Mouse (Mus musculus) midbrain, embryonic 10.5 days (tissue): ENCODE data around the gene Plekho1. TPM values are rescaled to one million over a fixed set of nuclear protein-coding genes. Genes with fewer than 3 reads are reported as not detected.
A peak's percentile ranks its signal among the peaks of the same experiment; 100 is the strongest.
"Not testable (repeated sequence)": the region's sequence is repeated elsewhere in the genome, so short reads cannot be mapped to it uniquely, and the experiment has no call there.

ENCODE experiments used
- DNase-seq: peaks from one replicate; pipeline ENCODE4 v3.0.0-alpha.2; 2017; ENCODE audit warnings: low spot score
- H3K27ac ChIP-seq: fragments of 300-500 bp; sonication (generic); replicated peaks from 2 replicates; pipeline ENCODE4 v1.5.1; 2016; ENCODE audit warnings: mild to moderate bottlenecking
- H3K27me3 ChIP-seq: fragments of 300-500 bp; sonication (generic); 2 replicates; pipeline ENCODE4 v1.6.1; 2016; ENCODE audit warnings: low read depth, mild to moderate bottlenecking; ENCODE audit not compliant: poor library complexity, severe bottlenecking
- H3K36me3 ChIP-seq: fragments of 300-500 bp; sonication (generic); 2 replicates; pipeline ENCODE4 v1.6.1; 2016; ENCODE audit warnings: mild to moderate bottlenecking, moderate library complexity
- H3K4me1 ChIP-seq: fragments of 300-500 bp; sonication (generic); 2 replicates; pipeline ENCODE4 v1.6.1; 2016
- H3K4me3 ChIP-seq: fragments of 300-500 bp; sonication (generic); 2 replicates; pipeline ENCODE4 v1.5.1; 2016; ENCODE audit warnings: mild to moderate bottlenecking, moderate library complexity
- H3K9me3 ChIP-seq: fragments of 300-500 bp; sonication (generic); replicated peaks from 2 replicates; pipeline ENCODE4 v1.6.1; 2016; ENCODE audit warnings: mild to moderate bottlenecking
- WGBS: fragments of 180-500 bp; shearing (Covaris S2); methylation state at CpG from one replicate; pipeline ENCODE4 v1.1.7; 2016; 5-methylcytosine and 5-hydroxymethylcytosine counted together
- polyA plus RNA-seq: library from polyadenylated mRNA; unstranded; fragments of >200 nt; fragmentation: Nextera tagmentation; extraction: Ambion mirVana; gene quantifications from 2 replicates; pipeline ENCODE4 v1.2.1, GENCODE M21; 2016

Plekho1 gene
- polyA plus RNA-seq: 66.8 and 69.0 TPM in 2 replicates

DNA sequence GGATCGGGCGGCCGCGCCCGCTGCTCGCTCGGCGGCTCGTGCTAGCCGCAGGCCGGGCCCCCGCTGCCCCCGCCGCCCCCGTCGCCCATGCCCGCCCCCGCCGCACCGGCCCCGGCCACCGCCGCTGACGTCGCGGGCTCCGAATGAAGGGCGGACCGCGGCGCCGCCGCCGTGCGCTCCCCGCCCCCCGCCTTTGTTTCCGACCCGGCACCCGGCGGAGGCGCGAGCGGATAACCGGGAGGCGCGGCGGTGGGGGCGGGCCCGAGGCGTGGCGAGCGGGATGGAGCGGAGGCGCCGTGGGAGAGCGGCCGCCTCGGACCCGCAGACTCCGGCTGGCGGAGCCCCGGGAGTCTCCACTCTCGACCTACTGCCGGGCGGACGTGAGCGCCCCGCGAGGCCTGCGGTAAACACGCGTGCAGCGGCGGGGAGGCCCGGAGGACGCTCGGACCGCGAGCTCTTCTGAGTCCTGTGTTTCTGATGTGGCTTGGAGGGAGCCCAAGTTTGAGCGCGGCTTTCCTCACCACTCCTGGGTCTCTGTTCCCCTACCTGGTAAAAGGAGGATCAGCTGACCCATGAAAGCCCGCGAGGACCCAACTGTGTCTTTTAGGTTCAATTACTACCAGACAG, at the start of gene Plekho1:
Plekho1 (minus strand) TSS at position 200 of the 627 bp plus-strand sequence.
- Histone ChIP-seq H3K4me3 (peak within 1 kb of the TSS; percentile 86), H3K36me3 (peaks cover 31% of the 10 kb centered on the region), H3K4me1 (peaks cover 62% of the 10 kb centered on the region), H3K9me3 (no peaks in the 10 kb centered on the region), H3K27me3 (no peaks in the 10 kb centered on the region), H3K27ac (peak within 1 kb of the TSS; percentile 100)
- under 1% methylated on average over 82 of the region's 84 CpGs for WGBS
- peak; percentile 74 for DNase-seq

GRCm38 (mm10) chr3:96044559-96044958, 48.8 kb upstream of the Plekho1 start:
- 86% methylated on average over 3 of the region's 3 CpGs for WGBS
- H3K4me1 ChIP-seq, H3K4me3 ChIP-seq, H3K27me3 ChIP-seq, DNase-seq, H3K27ac ChIP-seq, H3K9me3 ChIP-seq: not testable (repeated sequence)
- peaks cover 19% of the 10 kb centered on the region for H3K36me3 ChIP-seq

DNA sequence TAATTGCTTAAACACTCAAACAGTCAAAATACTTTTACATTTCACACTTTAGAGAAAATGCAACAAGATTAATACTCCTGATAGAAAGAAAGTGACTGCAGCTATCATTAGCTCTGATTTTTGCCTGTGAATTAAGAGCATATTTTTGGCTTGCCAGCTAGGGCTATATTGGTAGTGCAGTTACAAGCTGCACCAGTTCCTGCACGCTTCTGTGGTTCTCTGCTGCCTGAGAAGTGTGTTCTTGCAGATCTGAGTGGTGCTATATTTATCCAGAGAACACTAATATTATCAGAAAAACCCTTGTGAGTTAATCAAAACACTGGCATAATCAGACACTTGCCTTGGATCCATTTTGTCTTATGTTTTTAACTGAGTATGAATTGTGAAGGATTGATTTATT, 47.3 kb upstream of the Plekho1 start:
- Histone ChIP-seq H3K4me3 (no peak overlapping the region), H3K27me3 (no peaks in the 10 kb centered on the region), H3K36me3 (peaks cover 19% of the 10 kb centered on the region), H3K9me3 (no peaks in the 10 kb centered on the region), H3K4me1 (no peaks in the 10 kb centered on the region), H3K27ac (no peak overlapping the region)
- no peak for DNase-seq
- WGBS: 77% methylated on average over 1 of the region's 1 CpGs

DNA sequence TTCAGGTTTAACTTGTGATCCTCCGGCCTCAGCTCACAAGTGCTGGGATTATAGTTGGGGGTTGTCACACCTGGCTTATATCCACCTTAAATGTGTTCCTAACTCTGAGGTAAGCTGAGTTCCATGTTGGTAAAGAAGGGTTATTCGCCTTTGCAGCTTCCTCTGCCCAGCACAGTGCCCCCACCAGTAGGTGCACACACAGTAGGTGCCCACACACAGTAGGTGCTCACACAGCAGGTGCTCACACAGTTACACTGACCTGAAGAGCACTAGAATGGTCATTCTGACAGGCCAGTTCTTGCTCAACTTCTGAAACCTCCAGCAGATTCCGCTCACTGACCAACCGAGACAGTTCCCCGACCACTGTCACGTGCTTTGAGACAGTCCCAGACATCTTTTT, 45.3 kb upstream of the Plekho1 start:
- Histone ChIP-seq H3K9me3 (no peaks in the 10 kb centered on the region), H3K27ac (no peak overlapping the region), H3K4me3 (no peak overlapping the region), H3K27me3 (no peaks in the 10 kb centered on the region), H3K36me3 (peaks cover 11% of the 10 kb centered on the region), H3K4me1 (no peaks in the 10 kb centered on the region)
- DNase-seq: no peak
- WGBS: 89% methylated on average over 6 of the region's 6 CpGs

GRCm38 (mm10) chr3:96040663-96041006, 44.8 kb upstream of the Plekho1 start:
- Histone ChIP-seq H3K36me3 (peaks cover 7% of the 10 kb centered on the region), H3K9me3 (no peaks in the 10 kb centered on the region), H3K27ac (no peak overlapping the region), H3K27me3 (no peaks in the 10 kb centered on the region), H3K4me3 (no peak overlapping the region), H3K4me1 (no peaks in the 10 kb centered on the region)
- WGBS: 97% methylated on average over 2 of the region's 2 CpGs
- DNase-seq: no peak

GRCm38 (mm10) chr3:96039857-96040662, 44.3 kb upstream of the Plekho1 start:
- Histone ChIP-seq H3K4me1 (no peaks in the 10 kb centered on the region), H3K27me3 (no peaks in the 10 kb centered on the region), H3K4me3 (no peak overlapping the region), H3K9me3 (no peaks in the 10 kb centered on the region), H3K36me3 (peaks cover 1% of the 10 kb centered on the region), H3K27ac (no peak overlapping the region)
- 86% methylated on average over 9 of the region's 9 CpGs for WGBS
- no peak for DNase-seq

DNA sequence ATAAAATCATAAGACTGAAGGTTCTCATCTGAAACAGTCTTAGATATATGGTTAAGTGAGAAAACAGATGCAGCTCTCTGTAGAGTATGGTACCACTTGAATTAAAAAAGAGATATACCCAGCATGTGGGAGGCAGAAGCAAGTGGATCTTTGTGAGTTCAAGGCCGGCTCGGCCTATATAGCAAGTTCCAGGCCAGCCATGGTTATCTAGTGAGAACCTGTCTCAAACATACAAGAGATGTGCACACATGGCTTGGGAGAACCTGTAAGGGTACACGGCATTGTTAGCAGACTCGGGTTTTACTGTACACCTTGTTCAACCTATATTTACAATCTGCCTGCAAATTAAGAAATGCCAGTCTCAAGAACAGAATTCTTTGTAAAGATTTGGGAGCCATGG, 43.0 kb upstream of the Plekho1 start:
- DNase-seq: no peak
- Histone ChIP-seq H3K36me3 (0 out of 2 replicates have a peak, but pooled peaks cover 1% of the 10 kb centered on the region), H3K4me3 (no peak overlapping the region), H3K27me3 (no peaks in the 10 kb centered on the region), H3K9me3 (no peaks in the 10 kb centered on the region), H3K4me1 (no peaks in the 10 kb centered on the region), H3K27ac (no peak overlapping the region)
- 93% methylated on average over 4 of the region's 4 CpGs for WGBS

DNA sequence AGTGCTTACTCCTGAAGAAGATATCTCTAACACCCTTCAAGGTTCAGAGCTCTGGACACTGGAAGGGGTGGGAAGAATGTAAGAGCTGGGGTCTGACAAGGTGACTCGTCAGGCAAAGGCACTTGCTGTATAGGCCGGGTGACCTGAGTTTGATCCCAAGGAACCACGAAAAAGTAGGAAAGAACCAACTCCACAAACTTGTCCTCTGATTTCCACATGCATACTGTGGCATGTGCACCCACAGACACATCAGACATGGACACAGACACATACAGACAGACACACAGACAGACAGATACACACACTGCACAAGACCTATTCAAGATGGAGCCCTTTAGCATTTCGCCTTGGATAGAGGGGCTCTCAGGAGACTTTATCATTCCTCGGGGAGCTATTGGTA, 42.4 kb upstream of the Plekho1 start:
- Histone ChIP-seq H3K27ac (no peak overlapping the region), H3K4me1 (no peaks in the 10 kb centered on the region), H3K9me3 (no peaks in the 10 kb centered on the region), H3K36me3 (peaks cover 8% of the 10 kb centered on the region), H3K4me3 (no peak overlapping the region), H3K27me3 (no peaks in the 10 kb centered on the region)
- no peak for DNase-seq
- WGBS: 90% methylated on average over 5 of the region's 5 CpGs

GRCm38 (mm10) chr3:96036796-96037195, 41.0 kb upstream of the Plekho1 start:
- Histone ChIP-seq H3K27me3 (no peaks in the 10 kb centered on the region), H3K9me3 (no peaks in the 10 kb centered on the region), H3K4me1 (no peaks in the 10 kb centered on the region), H3K36me3 (peaks cover 10% of the 10 kb centered on the region), H3K4me3 (no peak overlapping the region), H3K27ac (no peak overlapping the region)
- no peak for DNase-seq
- WGBS: 88% methylated on average over 6 of the region's 6 CpGs

DNA sequence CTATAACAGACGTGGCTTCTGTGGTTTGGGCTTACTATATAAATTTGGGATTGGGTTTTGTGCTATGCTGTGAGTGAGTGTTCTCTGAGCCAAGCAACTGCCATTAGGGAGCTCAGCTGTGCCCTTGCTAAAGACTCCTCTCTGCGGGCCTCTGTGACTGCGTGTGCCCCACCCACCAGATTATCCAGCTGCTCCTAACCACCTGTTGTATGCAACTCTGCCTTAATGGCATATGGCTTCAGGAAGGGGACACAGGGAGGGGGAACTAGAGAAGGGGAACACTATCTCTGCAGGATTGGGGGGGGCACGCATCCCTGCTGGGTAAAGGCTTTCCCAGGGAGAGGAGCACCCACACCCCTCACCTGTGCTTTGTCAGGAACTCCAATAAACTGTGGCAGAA, 37.2 kb upstream of the Plekho1 start:
- WGBS: 82% methylated on average over 4 of the region's 4 CpGs
- Histone ChIP-seq H3K27me3 (no peaks in the 10 kb centered on the region), H3K4me1 (no peaks in the 10 kb centered on the region), H3K4me3 (no peak overlapping the region), H3K27ac (no peak overlapping the region), H3K9me3 (no peaks in the 10 kb centered on the region), H3K36me3 (peaks cover 10% of the 10 kb centered on the region)
- no peak for DNase-seq

DNA sequence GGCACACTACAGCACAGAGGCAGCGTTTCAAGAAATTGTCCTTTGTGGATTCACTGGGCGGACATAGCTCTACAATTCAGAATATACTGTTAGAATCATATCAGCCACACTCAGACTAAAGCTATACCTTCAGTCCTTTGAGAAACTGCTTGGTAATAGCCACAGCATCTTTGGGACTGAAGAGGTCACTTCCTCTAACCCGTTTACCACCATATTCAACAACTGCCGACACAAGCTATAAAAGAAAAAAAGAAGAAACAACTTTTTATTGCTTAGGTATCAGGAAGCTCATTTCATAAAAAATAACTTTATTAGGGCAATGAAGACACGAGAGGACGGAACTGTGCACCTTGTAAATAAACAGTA, 36.8 kb upstream of the Plekho1 start:
- WGBS: 90% methylated on average over 6 of the region's 6 CpGs

DNA sequence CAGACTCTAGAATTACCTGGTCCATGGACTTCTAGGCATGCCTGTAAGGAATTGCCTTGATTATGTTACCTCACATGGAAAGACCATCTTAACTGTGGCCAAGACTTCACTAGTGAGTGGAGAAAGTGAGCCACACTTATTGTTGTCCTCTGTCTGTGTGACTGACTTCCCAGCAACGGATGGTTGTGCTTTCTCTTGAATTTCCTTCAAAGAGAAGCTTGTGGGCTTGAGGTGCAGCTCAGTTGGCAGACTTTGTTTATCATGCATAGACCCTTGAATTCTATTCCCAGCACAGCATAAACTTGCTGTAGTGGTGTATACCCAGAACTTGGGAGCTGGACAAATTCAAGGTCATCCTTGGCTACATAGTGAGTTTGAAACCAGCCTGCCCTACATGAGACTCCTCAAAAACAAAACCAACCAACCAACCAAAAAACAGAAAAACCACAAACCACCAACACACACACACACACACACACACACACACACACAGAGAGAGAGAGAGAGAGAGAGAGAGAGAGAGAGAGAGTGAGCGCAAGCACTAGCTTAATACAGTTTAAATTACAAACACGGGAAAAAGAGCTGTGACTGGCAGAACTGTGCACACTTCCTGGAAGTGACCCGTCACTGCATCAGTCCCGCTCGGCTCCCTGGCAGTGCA, 36.3 kb upstream of the Plekho1 start:
- Histone ChIP-seq H3K4me1 (no peaks in the 10 kb centered on the region), H3K4me3 (no peak overlapping the region), H3K36me3 (peaks cover 10% of the 10 kb centered on the region), H3K27ac (no peak overlapping the region), H3K9me3 (no peaks in the 10 kb centered on the region), H3K27me3 (no peaks in the 10 kb centered on the region)
- no peak for DNase-seq
- 88% methylated on average over 6 of the region's 6 CpGs for WGBS

More for the DNA sequence above, 36.8 kb upstream of the Plekho1 start:
- H3K4me3 ChIP-seq: no peak overlapping the region
- H3K4me1 ChIP-seq: no peaks in the 10 kb centered on the region
- H3K9me3 ChIP-seq: no peaks in the 10 kb centered on the region
- DNase-seq: no peak
- no peak overlapping the region for H3K27ac ChIP-seq
- H3K36me3 ChIP-seq: peaks cover 10% of the 10 kb centered on the region
- H3K27me3 ChIP-seq: no peaks in the 10 kb centered on the region

GRCm38 (mm10) chr3:96029766-96030165, 34.0 kb upstream of the Plekho1 start:
- H3K4me3 ChIP-seq: no peak overlapping the region
- DNase-seq: no peak
- no peaks in the 10 kb centered on the region for H3K27me3 ChIP-seq
- H3K4me1 ChIP-seq: no peaks in the 10 kb centered on the region
- 94% methylated on average over 11 of the region's 11 CpGs for WGBS
- no peaks in the 10 kb centered on the region for H3K9me3 ChIP-seq
- H3K36me3 ChIP-seq: peaks cover 10% of the 10 kb centered on the region
- no peak overlapping the region for H3K27ac ChIP-seq
